Mouse (Mus musculus) leukemia stem cell, adult 10-12 weeks (primary cell): ENCODE measurements around the gene Hmx1. TPM values are rescaled to one million over a fixed set of nuclear protein-coding genes. Genes with fewer than 3 reads are reported as not detected.

ENCODE experiments used
- polyA plus RNA-seq: library from polyadenylated mRNA; stranded (reverse); fragments of >175 nt; gene quantifications from 2 replicates; pipeline ENCODE4 v1.2.3, GENCODE M21; 2012; ENCODE audit warnings: low replicate concordance

Hmx1 gene
- polyA plus RNA-seq = not detected in 2 replicates

DNA sequence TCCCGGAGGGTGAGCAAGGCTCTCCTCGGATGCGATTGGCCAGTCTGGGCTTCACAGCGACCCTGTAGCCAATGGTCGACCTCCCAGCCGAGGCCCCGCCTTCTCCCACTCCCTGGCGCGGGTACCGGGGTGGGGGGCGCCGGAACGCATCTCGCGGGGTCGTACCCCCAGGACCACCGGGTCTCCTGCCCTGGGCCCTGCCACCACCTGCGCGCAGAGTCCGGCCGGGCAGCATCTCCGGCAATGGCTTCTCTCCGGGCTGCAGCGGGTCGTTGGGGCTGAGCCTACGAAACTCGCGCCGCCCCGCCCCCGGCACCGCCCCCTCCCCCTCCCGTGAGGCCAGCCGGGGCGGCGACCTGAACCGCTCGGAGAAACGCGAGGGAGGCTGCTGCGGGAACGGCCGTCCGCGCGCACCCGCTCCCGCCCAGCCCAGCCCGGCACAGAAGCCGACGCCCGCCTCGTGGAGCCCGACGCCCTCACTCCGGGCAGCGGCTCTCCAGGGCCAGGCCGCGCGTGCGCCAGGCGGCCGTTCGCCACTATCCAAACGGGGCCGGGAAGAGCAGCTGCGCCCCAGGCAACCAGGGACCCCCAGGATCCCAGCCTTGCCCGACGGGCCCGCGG, at the start of gene Hmx1:
Gene Hmx1, plus strand, starts transcription at position 618 of the 621 bp plus-strand sequence.

Other genes with a start within 250 kb of the Hmx1 start
- 0.07 TPM in 1 of 2 replicates, not detected in the other for gene Adra2c, start 110.8 kb upstream of the Hmx1 start, polyA plus RNA-seq
- not detected in 2 replicates for gene Cpz, start 136.6 kb downstream of the Hmx1 start, polyA plus RNA-seq
- gene Trmt44, start 186.0 kb downstream of the Hmx1 start, polyA plus RNA-seq = 3.5 and 4.8 TPM in 2 replicates
- gene Acox3, start 193.9 kb downstream of the Hmx1 start, polyA plus RNA-seq = 5.3 and 8.5 TPM in 2 replicates